Mouse (Mus musculus): ENCODE results near the gene Neb. TPM values are rescaled to one million over a fixed set of nuclear protein-coding genes. Genes with fewer than 3 reads are reported as not detected.

Neb gene
- polyA plus RNA-seq, 1 experiment = 60.8 TPM

DNA sequence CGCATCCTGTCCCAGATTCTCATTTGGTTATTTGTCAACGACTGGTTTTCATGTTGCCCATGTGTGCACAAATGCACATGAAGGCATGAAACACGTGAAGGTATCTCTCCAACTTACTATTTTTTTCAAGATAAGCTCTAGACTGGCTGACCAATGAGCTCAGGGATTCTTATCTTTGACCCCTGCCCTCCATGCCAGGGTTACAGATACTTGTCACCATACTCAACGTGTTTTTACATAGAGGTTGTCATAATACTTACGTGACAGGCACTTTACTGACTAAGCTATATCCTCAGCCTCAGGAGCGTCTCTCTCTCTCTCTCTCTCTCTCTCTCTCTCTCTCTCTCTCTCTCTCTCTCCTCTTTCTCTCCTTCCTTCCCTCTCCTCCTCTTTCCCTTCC, 8.2 kb upstream of the Neb start:
- no peak overlapping the region for H3ac ChIP-seq (ENCODE audit: control insufficient read depth, insufficient read length)
- no peaks in the 10 kb centered on the region for H3K27me3 ChIP-seq (ENCODE audit: control insufficient read depth, insufficient read depth, insufficient read length)
- no peak for TF ChIP-seq POLR2AphosphoS2 (IDR thresholded peaks at IDR 0.05; ENCODE audit: insufficient read length, low read depth)
- no peak for TF ChIP-seq MYOG (IDR thresholded peaks at IDR 0.05; ENCODE audit: control insufficient read depth in 1 of 3, insufficient read depth in 1 of 3, insufficient read length in 2 of 3, low read depth in 2 of 3)
- no peak for TF ChIP-seq REST (IDR thresholded peaks at IDR 0.05; ENCODE audit: insufficient read depth, insufficient read length)
- no peak overlapping the region for H3K4me3 ChIP-seq
- no peak overlapping the region for H3K4me2 ChIP-seq (ENCODE audit: low read depth)
- H3K79me2 ChIP-seq (ENCODE audit: control insufficient read depth, insufficient read depth) = no peaks in the 10 kb centered on the region
- no peaks in the 10 kb centered on the region for H3K36me3 ChIP-seq (ENCODE audit: control insufficient read depth, insufficient read depth)

DNA sequence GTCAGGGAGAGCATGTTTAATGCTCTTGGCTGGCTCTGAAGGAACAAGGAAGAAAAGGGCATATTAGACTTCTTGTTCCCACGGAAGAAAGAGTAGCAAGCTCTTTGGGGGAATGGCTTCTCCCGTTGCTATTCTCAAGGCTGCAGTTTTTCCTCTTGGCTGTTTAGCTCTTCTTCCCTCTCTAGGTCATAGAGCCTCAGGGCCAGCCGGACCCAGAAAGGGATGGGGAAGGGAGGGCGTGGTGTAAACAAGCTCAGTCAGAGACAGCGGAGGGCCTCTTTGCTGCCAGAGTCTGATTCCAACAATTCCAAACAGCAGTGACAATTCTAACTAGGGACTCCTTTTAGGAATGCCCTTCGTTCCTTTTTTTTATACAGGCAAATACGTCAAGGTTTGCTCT, 7.8 kb upstream of the Neb start:
- Histone ChIP-seq H3K79me2 (ENCODE audit: control insufficient read depth, insufficient read depth) (no peaks in the 10 kb centered on the region), H3K27me3 (ENCODE audit: control insufficient read depth, insufficient read depth, insufficient read length) (no peaks in the 10 kb centered on the region), H3K4me2 (ENCODE audit: low read depth) (no peak overlapping the region), H3ac (ENCODE audit: control insufficient read depth, insufficient read length) (no peak overlapping the region), H3K4me3 (no peak overlapping the region), H3K36me3 (ENCODE audit: control insufficient read depth, insufficient read depth) (no peaks in the 10 kb centered on the region)
- TF ChIP-seq MAX (IDR thresholded peaks at IDR 0.05; ENCODE audit: low read depth) (no peak), USF1 (IDR thresholded peaks at IDR 0.05; ENCODE audit: low read depth) (no peak), MYOD1 (IDR thresholded peaks at IDR 0.05; ENCODE audit: control insufficient read depth in 1 of 3, insufficient read length in 2 of 3, low read depth in 2 of 3) (no peak), E2F4 (IDR thresholded peaks at IDR 0.05; ENCODE audit: insufficient read depth) (no peak), TCF12 (IDR thresholded peaks at IDR 0.05; ENCODE audit: insufficient read depth, poor library complexity, severe bottlenecking) (no peak), SRF (IDR thresholded peaks at IDR 0.05; ENCODE audit: control insufficient read depth, insufficient read length, low read depth) (no peak), POLR2A (IDR thresholded peaks at IDR 0.05; ENCODE audit: insufficient read length, low read depth) (no peak), MYOG (IDR thresholded peaks at IDR 0.05; ENCODE audit: control insufficient read depth in 1 of 3, insufficient read depth in 1 of 3, insufficient read length in 2 of 3, low read depth in 2 of 3) (no peak), POLR2AphosphoS2 (IDR thresholded peaks at IDR 0.05; ENCODE audit: insufficient read length, low read depth) (no peak), CEBPB (IDR thresholded peaks at IDR 0.05; ENCODE audit: insufficient read depth, poor library complexity, severe bottlenecking) (no peak), TCF3 (IDR thresholded peaks at IDR 0.05; ENCODE audit: insufficient read length, low read depth) (no peak), REST (IDR thresholded peaks at IDR 0.05; ENCODE audit: insufficient read depth, insufficient read length) (no peak)

DNA sequence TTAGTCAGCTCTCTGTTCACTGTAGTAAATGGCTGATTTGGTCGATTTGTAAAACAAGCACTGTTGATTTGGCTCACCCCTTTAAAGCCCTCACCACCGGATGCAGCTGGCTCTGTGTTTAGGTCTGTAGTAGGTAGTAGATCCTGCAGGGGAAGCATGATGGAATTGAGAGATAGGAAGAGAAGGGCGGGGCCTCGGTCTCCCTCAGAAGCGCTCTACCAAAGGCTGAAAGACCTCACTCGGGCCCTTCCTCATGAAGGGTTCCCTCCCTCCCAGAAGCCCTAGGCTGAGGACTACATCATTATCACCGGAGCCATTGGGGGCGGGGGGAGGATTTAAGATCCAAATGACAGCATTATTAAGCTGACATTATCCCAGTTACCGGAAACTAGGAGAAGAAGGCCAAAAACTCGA, 581 bp upstream of the Neb start:
- H3K4me3 ChIP-seq = no peak overlapping the region

DNA sequence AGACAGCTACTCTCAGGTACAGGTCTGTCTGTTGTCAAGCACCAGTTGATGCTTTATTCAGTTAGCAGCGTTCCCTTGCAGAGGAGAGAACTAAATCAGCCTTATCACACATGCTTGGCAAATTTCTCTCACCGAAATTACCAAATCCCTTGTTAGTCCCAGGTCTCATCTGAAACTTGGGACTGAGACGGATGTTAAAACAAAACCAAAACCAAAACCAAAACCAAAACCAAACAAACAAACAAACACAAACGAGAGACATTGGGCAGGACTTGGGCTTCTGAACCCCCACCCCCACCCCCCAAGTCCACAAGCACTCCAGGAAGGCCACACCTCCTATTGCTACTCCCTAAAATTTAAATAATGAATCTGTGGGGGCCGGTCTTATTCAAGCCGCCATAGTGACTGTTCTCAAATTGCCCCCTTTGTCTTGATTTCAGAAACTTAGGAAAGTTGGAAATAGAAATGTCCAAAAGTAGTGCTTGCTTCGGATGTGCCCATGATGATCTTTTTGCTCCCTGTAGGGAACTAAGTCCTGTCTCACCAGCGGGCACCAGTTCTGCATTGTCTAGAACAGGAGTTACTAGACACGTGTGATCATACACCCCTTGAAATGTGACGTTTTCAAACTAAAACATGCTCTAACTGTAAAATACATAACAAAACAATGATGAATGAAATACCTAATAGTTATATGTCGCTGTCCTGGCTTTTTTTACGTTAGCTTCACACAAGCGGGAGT, 397 bp downstream of the Neb start:
- Histone ChIP-seq H3K4me2 (ENCODE audit: low read depth) (no peak overlapping the region), H3K79me2 (ENCODE audit: control insufficient read depth, insufficient read depth) (no peaks in the 10 kb centered on the region), H3K36me3 (ENCODE audit: control insufficient read depth, insufficient read depth) (no peaks in the 10 kb centered on the region), H3ac (ENCODE audit: control insufficient read depth, insufficient read length) (no peak overlapping the region), H3K4me3 (no peak overlapping the region), H3K27me3 (ENCODE audit: control insufficient read depth, insufficient read depth, insufficient read length) (no peaks in the 10 kb centered on the region)
- TF ChIP-seq TCF12 (IDR thresholded peaks at IDR 0.05; ENCODE audit: insufficient read depth, poor library complexity, severe bottlenecking) = no peak
- no peak for TF ChIP-seq POLR2A (IDR thresholded peaks at IDR 0.05; ENCODE audit: insufficient read length, low read depth)
- TF ChIP-seq CEBPB (IDR thresholded peaks at IDR 0.05; ENCODE audit: insufficient read depth, poor library complexity, severe bottlenecking) = no peak
- no peak for TF ChIP-seq POLR2AphosphoS2 (IDR thresholded peaks at IDR 0.05; ENCODE audit: insufficient read length, low read depth)
- TF ChIP-seq MYOD1 (IDR thresholded peaks at IDR 0.05; ENCODE audit: control insufficient read depth in 1 of 3, insufficient read length in 2 of 3, low read depth in 2 of 3) = no peak
- TF ChIP-seq USF1 (IDR thresholded peaks at IDR 0.05; ENCODE audit: low read depth) = no peak
- no peak for TF ChIP-seq REST (IDR thresholded peaks at IDR 0.05; ENCODE audit: insufficient read depth, insufficient read length)
- no peak for TF ChIP-seq MYOG (IDR thresholded peaks at IDR 0.05; ENCODE audit: control insufficient read depth in 1 of 3, insufficient read depth in 1 of 3, insufficient read length in 2 of 3, low read depth in 2 of 3)
- no peak for TF ChIP-seq TCF3 (IDR thresholded peaks at IDR 0.05; ENCODE audit: insufficient read length, low read depth)
- no peak for TF ChIP-seq MAX (IDR thresholded peaks at IDR 0.05; ENCODE audit: low read depth)
- TF ChIP-seq SRF (IDR thresholded peaks at IDR 0.05; ENCODE audit: control insufficient read depth, insufficient read length, low read depth) = no peak
- TF ChIP-seq E2F4 (IDR thresholded peaks at IDR 0.05; ENCODE audit: insufficient read depth) = no peak

More for the DNA sequence above, 581 bp upstream of the Neb start:
- TF ChIP-seq SRF (IDR thresholded peaks at IDR 0.05; ENCODE audit: control insufficient read depth, insufficient read length, low read depth) (no peak), REST (IDR thresholded peaks at IDR 0.05; ENCODE audit: insufficient read depth, insufficient read length) (no peak), E2F4 (IDR thresholded peaks at IDR 0.05; ENCODE audit: insufficient read depth) (no peak), MAX (IDR thresholded peaks at IDR 0.05; ENCODE audit: low read depth) (no peak), USF1 (IDR thresholded peaks at IDR 0.05; ENCODE audit: low read depth) (no peak), MYOD1 (IDR thresholded peaks at IDR 0.05; ENCODE audit: control insufficient read depth in 1 of 3, insufficient read length in 2 of 3, low read depth in 2 of 3) (no peak), TCF3 (IDR thresholded peaks at IDR 0.05; ENCODE audit: insufficient read length, low read depth) (no peak), CEBPB (IDR thresholded peaks at IDR 0.05; ENCODE audit: insufficient read depth, poor library complexity, severe bottlenecking) (no peak)
- Histone ChIP-seq H3K36me3 (ENCODE audit: control insufficient read depth, insufficient read depth) (no peaks in the 10 kb centered on the region), H3K79me2 (ENCODE audit: control insufficient read depth, insufficient read depth) (no peaks in the 10 kb centered on the region), H3K4me2 (ENCODE audit: low read depth) (no peak overlapping the region), H3K27me3 (ENCODE audit: control insufficient read depth, insufficient read depth, insufficient read length) (no peaks in the 10 kb centered on the region), H3ac (ENCODE audit: control insufficient read depth, insufficient read length) (no peak overlapping the region)

DNA sequence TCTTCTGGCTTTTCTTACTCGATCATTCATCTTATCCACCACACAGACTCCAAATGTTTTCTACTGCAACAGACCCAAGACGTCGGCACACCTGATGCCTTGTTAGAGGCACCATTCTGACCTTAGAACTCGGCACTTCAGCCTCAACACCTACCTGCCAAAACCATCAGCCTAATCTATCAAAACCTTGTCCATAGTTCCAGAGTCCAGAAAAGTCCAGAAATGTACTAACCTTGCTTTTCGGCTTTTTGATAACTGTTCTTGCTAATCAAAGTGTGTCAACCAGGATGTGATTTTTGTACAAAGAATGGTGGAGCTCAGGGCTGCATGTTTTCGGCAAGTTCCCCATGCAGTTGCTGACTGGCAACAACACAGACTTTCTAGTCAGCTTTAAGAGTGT, 3.6 kb downstream of the Neb start:
- Histone ChIP-seq H3ac (ENCODE audit: control insufficient read depth, insufficient read length) (no peak overlapping the region), H3K4me3 (no peak overlapping the region), H3K79me2 (ENCODE audit: control insufficient read depth, insufficient read depth) (no peaks in the 10 kb centered on the region), H3K4me2 (ENCODE audit: low read depth) (no peak overlapping the region), H3K27me3 (ENCODE audit: control insufficient read depth, insufficient read depth, insufficient read length) (no peaks in the 10 kb centered on the region), H3K36me3 (ENCODE audit: control insufficient read depth, insufficient read depth) (no peaks in the 10 kb centered on the region)
- no peak for TF ChIP-seq MYOG (IDR thresholded peaks at IDR 0.05; ENCODE audit: control insufficient read depth in 1 of 3, insufficient read depth in 1 of 3, insufficient read length in 2 of 3, low read depth in 2 of 3)
- no peak for TF ChIP-seq MAX (IDR thresholded peaks at IDR 0.05; ENCODE audit: low read depth)
- no peak for TF ChIP-seq TCF3 (IDR thresholded peaks at IDR 0.05; ENCODE audit: insufficient read length, low read depth)
- TF ChIP-seq MYOD1 (IDR thresholded peaks at IDR 0.05; ENCODE audit: control insufficient read depth in 1 of 3, insufficient read length in 2 of 3, low read depth in 2 of 3) = no peak
- no peak for TF ChIP-seq E2F4 (IDR thresholded peaks at IDR 0.05; ENCODE audit: insufficient read depth)
- TF ChIP-seq REST (IDR thresholded peaks at IDR 0.05; ENCODE audit: insufficient read depth, insufficient read length) = no peak
- TF ChIP-seq POLR2A (IDR thresholded peaks at IDR 0.05; ENCODE audit: insufficient read length, low read depth) = no peak
- TF ChIP-seq SRF (IDR thresholded peaks at IDR 0.05; ENCODE audit: control insufficient read depth, insufficient read length, low read depth) = no peak
- no peak for TF ChIP-seq POLR2AphosphoS2 (IDR thresholded peaks at IDR 0.05; ENCODE audit: insufficient read length, low read depth)
- TF ChIP-seq USF1 (IDR thresholded peaks at IDR 0.05; ENCODE audit: low read depth) = no peak
- TF ChIP-seq CEBPB (IDR thresholded peaks at IDR 0.05; ENCODE audit: insufficient read depth, poor library complexity, severe bottlenecking) = no peak
- TF ChIP-seq TCF12 (IDR thresholded peaks at IDR 0.05; ENCODE audit: insufficient read depth, poor library complexity, severe bottlenecking) = no peak
